Mouse (Mus musculus) brain, embryonic 18.5 days (tissue): ENCODE data around the gene Nhp2.

Experiments used
- DNase-seq: peaks from one replicate; pipeline ENCODE4 v3.0.0-alpha.2; 2012; ENCODE audit warnings: low read depth, low spot score

Gene Nhp2

GRCm38 (mm10) chr11:51635525-51636322 lies 16.2 kb downstream of the Nhp2 start, which contains the start of gene Rmnd5b:
Gene Rmnd5b, minus strand, starts transcription at chr11:51635896.
- DNase-seq, result peak; percentile 87

- no peak for DNase-seq
Observed at GRCm38 (mm10) chr11:51636323-51636684, 16.8 kb downstream of the Nhp2 start.

GRCm38 (mm10) chr11:51637971-51638414 lies 18.5 kb downstream of the Nhp2 start:
- no peak for DNase-seq

GRCm38 (mm10) chr11:51638497-51638896 lies 19.0 kb downstream of the Nhp2 start:
- DNase-seq, result no peak

GRCm38 (mm10) chr11:51640748-51641147 lies 21.2 kb downstream of the Nhp2 start:
- DNase-seq, result no peak

GRCm38 (mm10) chr11:51643202-51643601 lies 23.7 kb downstream of the Nhp2 start:
- DNase-seq, result no peak

GRCm38 (mm10) chr11:51643761-51644160 lies 24.2 kb downstream of the Nhp2 start:
- DNase-seq, result no peak

GRCm38 (mm10) chr11:51644217-51644616 lies 24.7 kb downstream of the Nhp2 start:
- DNase-seq, result no peak

GRCm38 (mm10) chr11:51645293-51645692 lies 25.8 kb downstream of the Nhp2 start:
- no peak for DNase-seq

- no peak for DNase-seq
Observed at GRCm38 (mm10) chr11:51646245-51646644, 26.7 kb downstream of the Nhp2 start.

- no peak for DNase-seq
Observed at GRCm38 (mm10) chr11:51646751-51647667, 27.5 kb downstream of the Nhp2 start.

GRCm38 (mm10) chr11:51648566-51648965 lies 29.0 kb downstream of the Nhp2 start:
- no peak for DNase-seq

- no peak for DNase-seq
Observed at GRCm38 (mm10) chr11:51649111-51649888, 29.8 kb downstream of the Nhp2 start.

- DNase-seq, result no peak
Observed at GRCm38 (mm10) chr11:51649889-51650199, 30.3 kb downstream of the Nhp2 start.

GRCm38 (mm10) chr11:51650261-51650660 lies 30.7 kb downstream of the Nhp2 start:
- no peak for DNase-seq

GRCm38 (mm10) chr11:51650691-51651515 lies 31.4 kb downstream of the Nhp2 start, which contains the start of the genes N4bp3 and D930048N14Rik:
Gene N4bp3, minus strand, starts transcription at chr11:51650842.
Gene D930048N14Rik, plus strand, starts transcription at chr11:51650954.
- no peak for DNase-seq

GRCm38 (mm10) chr11:51652889-51653418 lies 33.4 kb downstream of the Nhp2 start:
- no peak for DNase-seq

GRCm38 (mm10) chr11:51653736-51654135 lies 34.2 kb downstream of the Nhp2 start:
- no peak for DNase-seq

- DNase-seq, result no peak
Observed at GRCm38 (mm10) chr11:51654891-51655290, 35.4 kb downstream of the Nhp2 start.

- no peak for DNase-seq
Observed at GRCm38 (mm10) chr11:51656798-51657521, 37.4 kb downstream of the Nhp2 start.
